In genomic region chr4:59439960-59440359, GRCm38 (mm10) we compare ENCODE assay signal across 11 mouse cellular contexts. TPM values are rescaled to one million over a fixed set of nuclear protein-coding genes. Genes with fewer than 3 reads are reported as not detected.
DNase-seq lines count a peak whose midpoint lies in the region; ATAC-seq lines count a peak whose summit lies in the region.
"Had no signal": no experiment of that assay in that cellular context is flagged by ENCODE, and none has a peak within 500 bp of the region (broad histone marks: within the 10 kb centered on the region; RNA-seq: fewer than 3 reads in every experiment).

No protein-coding gene starts in this region.

- H3K27ac ChIP-seq in kidney, embryonic 16.5 days (ENCODE audit: low read length): no peak overlapping the region
- H3K27ac ChIP-seq in brown adipose tissue, adult 24 weeks (replicated peaks; ENCODE audit: low read depth, low read length): peak overlapping the region; percentile 45; the same call in 1 of the 2 replicates
- no peak overlapping the region for H3K27ac ChIP-seq in forebrain, embryonic 10.5 days
- H3K27ac ChIP-seq: heart, adult 2 months; left cerebral cortex, adult 2 months had no signal

- 0 out of 2 replicates have a peak, but pooled peaks cover 3% of the 10 kb centered on the region for H3K9me3 ChIP-seq in kidney, embryonic 16.5 days (ENCODE audit: low read length)
- H3K9me3 ChIP-seq in forebrain, embryonic 10.5 days: no peaks in the 10 kb centered on the region

- no peak overlapping the region for H3K9ac ChIP-seq in kidney, embryonic 16.5 days (replicated peaks; ENCODE audit: low read length)

- H3K4me3 ChIP-seq in kidney, embryonic 16.5 days (ENCODE audit: low read length): no peak overlapping the region
- H3K4me3 ChIP-seq in brown adipose tissue, adult 24 weeks (ENCODE audit: insufficient read depth, low read depth, low read length): no peak overlapping the region
- H3K4me3 ChIP-seq in forebrain, embryonic 10.5 days: no peak overlapping the region
- H3K4me3 ChIP-seq: heart, adult 2 months; left cerebral cortex, adult 2 months had no signal

- no peaks in the 10 kb centered on the region for H3K36me3 ChIP-seq in kidney, embryonic 16.5 days (ENCODE audit: insufficient read depth, low read length)
- no peaks in the 10 kb centered on the region for H3K36me3 ChIP-seq in forebrain, embryonic 10.5 days (replicated peaks)

- H3K27me3 ChIP-seq in kidney, embryonic 16.5 days (ENCODE audit: insufficient read depth, low read length): no peaks in the 10 kb centered on the region
- peaks cover 50% of the 10 kb centered on the region for H3K27me3 ChIP-seq in forebrain, embryonic 10.5 days (ENCODE audit: poor library complexity, severe bottlenecking)

- DNase-seq in kidney, adult 18-20 months: peak; percentile 31
- peak; percentile 47 to 80 for DNase-seq in kidney, postnatal 36 days
- DNase-seq in embryo, embryonic 11 days: no peak
- no peak for DNase-seq in cerebellum, adult 9-11 months
- no peak for DNase-seq in forebrain, embryonic 10.5 days (ENCODE audit: extremely low spot score, low spot score)

- H3K4me2 ChIP-seq in kidney, embryonic 16.5 days (replicated peaks; ENCODE audit: low read depth, low read length): no peak overlapping the region

- WGBS in kidney, embryonic 16.5 days: 71% methylated on average over 2 of the region's 2 CpGs
- 49% methylated on average over 2 of the region's 2 CpGs for WGBS in forebrain, embryonic 10.5 days

- peaks cover 12% of the 10 kb centered on the region; the same call in 1 of the 2 replicates for H3K4me1 ChIP-seq in kidney, embryonic 16.5 days (ENCODE audit: insufficient read depth, low read length)
- H3K4me1 ChIP-seq in brown adipose tissue, adult 24 weeks (ENCODE audit: control insufficient read depth, insufficient read depth, insufficient read length, low read length): peaks cover 6% of the 10 kb centered on the region; the same call in 1 of the 2 replicates
- peaks cover 19% of the 10 kb centered on the region for H3K4me1 ChIP-seq in forebrain, embryonic 10.5 days

- no peak for ATAC-seq in kidney, embryonic 16.5 days (ENCODE audit: low FRiP score, low TSS enrichment)
- peak; percentile 73 for ATAC-seq in monocyte, adult 5-6 weeks (replicated peaks; ENCODE audit: insufficient number of reproducible peaks, low FRiP score, low TSS enrichment, poor library complexity, severe bottlenecking)
- ATAC-seq: midbrain, embryonic 16.5 days had no signal

RNA-seq across cellular contexts. Expression of gene Susd1, which starts 1.5 kb away (rescaled TPM):
- 9.1 and 11.5 TPM in 2 replicates for polyA plus RNA-seq in kidney, embryonic 16.5 days (2015; fragmentation: Nextera tagmentation; extraction: Ambion mirVana)
- polyA plus RNA-seq in brown adipose tissue, adult 24 weeks (2012; ENCODE audit: insufficient read depth, insufficient read length, missing spikeins): 1.1 and 1.6 TPM in 2 replicates
- 19.5 to 24.7 TPM (median 23.7 TPM) in 3 replicates for total RNA-seq in monocyte, adult 5-6 weeks (2017)
- polyA plus RNA-seq in forebrain, embryonic 10.5 days (2016; fragmentation: Nextera tagmentation; extraction: Ambion mirVana): 2.3 TPM in 2 replicates

Comparison
In these comparisons a context has a peak if more than half of its experiments do, and no peak if none do; other contexts are left out.
1. DNase-seq: peak in kidney, adult 18-20 months (single experiment) and kidney, postnatal 36 days (2 of 2); none in embryo, embryonic 11 days (single experiment), cerebellum, adult 9-11 months (single experiment) and forebrain, embryonic 10.5 days (single experiment).